Comparison of ENCODE assay signal across 10 mouse cellular contexts in the genomic region with DNA sequence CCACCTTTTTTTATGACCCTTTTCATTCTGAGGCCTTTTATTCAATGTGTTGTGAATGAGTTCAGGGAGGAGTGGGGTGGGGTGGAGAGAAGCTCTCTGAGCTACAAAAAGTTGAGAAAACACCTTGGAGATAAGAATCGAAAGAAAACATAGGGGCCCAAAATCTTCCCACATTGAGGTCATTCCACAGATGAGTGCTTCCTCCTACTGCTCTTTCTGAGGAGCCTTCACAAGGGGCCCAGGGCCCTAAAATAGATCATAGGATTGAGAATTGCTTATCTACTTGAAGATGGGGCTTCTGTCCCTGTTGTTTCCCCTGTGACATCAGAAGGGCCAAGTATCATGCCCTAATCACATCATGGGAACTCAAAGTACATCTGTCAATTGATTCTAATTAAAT.
"Had no signal": no experiment of that assay in that cellular context is flagged by ENCODE, and none has a peak within 500 bp of the region (broad histone marks: within the 10 kb centered on the region; RNA-seq: fewer than 3 reads in every experiment).

No protein-coding gene starts in this region.

- H3K4me2 ChIP-seq: limb, embryonic 13.5 days; liver, embryonic 13.5 days; midbrain, embryonic 12.5 days had no signal

- H3K27me3 ChIP-seq: limb, embryonic 13.5 days; liver, embryonic 13.5 days; midbrain, embryonic 12.5 days had no signal

- H3K4me3 ChIP-seq: layer of hippocampus, adult 2 months; limb, embryonic 13.5 days; liver, embryonic 13.5 days; midbrain, embryonic 12.5 days had no signal

- H3K27ac ChIP-seq: layer of hippocampus, adult 2 months; limb, embryonic 13.5 days; liver, embryonic 13.5 days; midbrain, embryonic 12.5 days had no signal

- H3K9ac ChIP-seq: limb, embryonic 13.5 days; liver, embryonic 13.5 days; midbrain, embryonic 12.5 days had no signal

- H3K9me3 ChIP-seq: limb, embryonic 13.5 days; liver, embryonic 13.5 days; midbrain, embryonic 12.5 days had no signal

- H3K36me3 ChIP-seq: limb, embryonic 13.5 days; liver, embryonic 13.5 days; midbrain, embryonic 12.5 days had no signal

- H3K4me1 ChIP-seq: limb, embryonic 13.5 days; midbrain, embryonic 12.5 days had no signal

- DNase-seq: kidney, postnatal 10 days; kidney, postnatal 4 days; left cerebral cortex, postnatal 4 days; liver, embryonic 13.5 days; lung, adult 18-20 months; right cerebral cortex, adult 18-20 months; right cerebral cortex, postnatal 25 days had no signal
